Mouse (Mus musculus): ENCODE measurements around the gene Chd5. TPM values are rescaled to one million over a fixed set of nuclear protein-coding genes. Genes with fewer than 3 reads are reported as not detected.

Gene Chd5
- polyA plus RNA-seq, 1 experiment from 2014 or later = 53.7 TPM

DNA sequence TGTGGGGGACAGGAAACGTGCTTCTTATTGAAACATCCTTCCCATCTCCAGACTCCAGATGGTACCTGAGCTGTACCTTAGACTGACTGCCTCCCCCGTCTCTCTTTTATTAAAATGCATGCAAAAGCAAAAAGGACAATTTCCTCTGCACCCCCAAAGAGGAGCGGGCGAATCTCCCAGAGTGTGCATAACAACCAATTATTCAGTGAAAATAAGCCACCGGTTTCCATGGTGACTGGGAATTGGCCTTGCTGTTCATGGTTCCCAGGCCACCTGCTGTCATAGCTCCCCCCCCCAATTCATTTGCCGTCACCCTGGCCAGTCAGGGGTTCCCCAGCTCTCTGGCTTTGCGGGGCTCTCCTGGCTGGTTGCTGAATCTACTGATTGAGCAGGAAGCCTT, 26.8 kb downstream of the Chd5 start:
- H3K4me3 ChIP-seq (replicated peaks) = no peak overlapping the region
- peak overlapping the region; percentile 28; the same call in 1 of the 2 replicates for H3K27ac ChIP-seq (replicated peaks)
- H3K9ac ChIP-seq (replicated peaks) = no peak overlapping the region
- WGBS = 28% methylated on average over 7 of the region's 7 CpGs
- no peak overlapping the region for H3K4me2 ChIP-seq
- peaks cover 14% of the 10 kb centered on the region for H3K4me1 ChIP-seq
- peaks cover 42% of the 10 kb centered on the region for H3K36me3 ChIP-seq
- H3K9me3 ChIP-seq (replicated peaks) = no peaks in the 10 kb centered on the region
- peaks cover 4% of the 10 kb centered on the region; the same call in 1 of the 2 replicates for H3K27me3 ChIP-seq (replicated peaks)
- no peak for ATAC-seq (ENCODE audit: low FRiP score)

- H3K36me3 ChIP-seq = peaks cover 68% of the 10 kb centered on the region
- WGBS = 87% methylated on average over 17 of the region's 17 CpGs
- no peak overlapping the region for H3K27ac ChIP-seq (replicated peaks)
Measured at GRCm38 (mm10) chr4:152382528-152383252, 44.2 kb downstream of the Chd5 start.

GRCm38 (mm10) chr4:152385644-152386043, 47.2 kb downstream of the Chd5 start:
- peaks cover 46% of the 10 kb centered on the region for H3K36me3 ChIP-seq
- H3K27me3 ChIP-seq (replicated peaks) = no peaks in the 10 kb centered on the region
- no peaks in the 10 kb centered on the region for H3K9me3 ChIP-seq (replicated peaks)
- no peaks in the 10 kb centered on the region for H3K4me1 ChIP-seq
- no peak for ATAC-seq (ENCODE audit: low FRiP score)
- H3K4me2 ChIP-seq = no peak overlapping the region
- H3K4me3 ChIP-seq (replicated peaks) = no peak overlapping the region
- no peak overlapping the region for H3K9ac ChIP-seq (replicated peaks)
- 63% methylated on average over 16 of the region's 16 CpGs for WGBS
- H3K27ac ChIP-seq (replicated peaks) = no peak overlapping the region

More at GRCm38 (mm10) chr4:152382528-152383252, 44.2 kb downstream of the Chd5 start:
- no peaks in the 10 kb centered on the region for H3K9me3 ChIP-seq (replicated peaks)
- no peak for ATAC-seq (ENCODE audit: low FRiP score)
- no peaks in the 10 kb centered on the region for H3K27me3 ChIP-seq (replicated peaks)
- H3K9ac ChIP-seq (replicated peaks) = no peak overlapping the region
- no peaks in the 10 kb centered on the region for H3K4me1 ChIP-seq
- H3K4me3 ChIP-seq (replicated peaks) = no peak overlapping the region
- H3K4me2 ChIP-seq = no peak overlapping the region

DNA sequence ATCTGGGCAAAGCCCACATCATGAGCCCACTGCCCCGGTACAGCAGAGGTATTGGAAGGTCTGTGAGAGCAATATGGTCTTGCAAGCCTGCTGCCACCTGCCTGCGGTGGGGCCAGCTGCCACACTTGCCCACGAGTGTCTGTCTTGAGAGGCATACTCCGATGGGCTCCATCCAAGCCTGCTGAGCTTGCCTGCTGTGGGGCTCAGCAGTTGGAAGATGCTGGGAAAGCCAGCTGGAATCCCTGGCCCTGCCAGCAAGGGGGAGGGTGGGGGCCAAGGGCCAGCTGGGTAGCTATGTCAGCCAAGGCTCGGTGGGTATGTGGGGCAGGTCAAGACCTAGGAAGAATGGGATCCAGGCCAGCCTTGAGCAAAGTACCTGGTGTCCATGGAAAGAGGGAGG, 53.7 kb downstream of the Chd5 start:
- no peaks in the 10 kb centered on the region for H3K9me3 ChIP-seq (replicated peaks)
- H3K36me3 ChIP-seq = peaks cover 5% of the 10 kb centered on the region
- no peak overlapping the region for H3K4me2 ChIP-seq
- no peak overlapping the region for H3K27ac ChIP-seq (replicated peaks)
- no peaks in the 10 kb centered on the region for H3K4me1 ChIP-seq
- no peak overlapping the region for H3K9ac ChIP-seq (replicated peaks)
- no peaks in the 10 kb centered on the region for H3K27me3 ChIP-seq (replicated peaks)
- WGBS = 62% methylated on average over 5 of the region's 5 CpGs
- ATAC-seq (ENCODE audit: low FRiP score) = no peak
- H3K4me3 ChIP-seq (replicated peaks) = no peak overlapping the region

- 88% methylated on average over 17 of the region's 17 CpGs for WGBS
Measured at GRCm38 (mm10) chr4:152392627-152393026, 54.2 kb downstream of the Chd5 start.

GRCm38 (mm10) chr4:152398926-152399325, 60.5 kb downstream of the Chd5 start:
- Histone ChIP-seq H3K4me2 (no peak overlapping the region), H3K9ac (replicated peaks) (no peak overlapping the region), H3K4me3 (replicated peaks) (no peak overlapping the region), H3K27me3 (replicated peaks) (no peaks in the 10 kb centered on the region), H3K9me3 (replicated peaks) (no peaks in the 10 kb centered on the region), H3K27ac (replicated peaks) (no peak overlapping the region), H3K4me1 (0 out of 2 replicates have a peak, but pooled peaks cover 3% of the 10 kb centered on the region), H3K36me3 (no peaks in the 10 kb centered on the region)
- WGBS = 71% methylated on average over 3 of the region's 3 CpGs
- no peak for ATAC-seq (ENCODE audit: low FRiP score)

More at GRCm38 (mm10) chr4:152392627-152393026, 54.2 kb downstream of the Chd5 start:
- no peaks in the 10 kb centered on the region for H3K4me1 ChIP-seq
- no peaks in the 10 kb centered on the region for H3K9me3 ChIP-seq (replicated peaks)
- no peaks in the 10 kb centered on the region for H3K27me3 ChIP-seq (replicated peaks)
- H3K4me3 ChIP-seq (replicated peaks) = no peak overlapping the region
- ATAC-seq (ENCODE audit: low FRiP score) = no peak
- no peak overlapping the region for H3K27ac ChIP-seq (replicated peaks)
- no peak overlapping the region for H3K4me2 ChIP-seq
- H3K36me3 ChIP-seq = peaks cover 1% of the 10 kb centered on the region; the same call in 1 of the 2 replicates
- H3K9ac ChIP-seq (replicated peaks) = no peak overlapping the region

DNA sequence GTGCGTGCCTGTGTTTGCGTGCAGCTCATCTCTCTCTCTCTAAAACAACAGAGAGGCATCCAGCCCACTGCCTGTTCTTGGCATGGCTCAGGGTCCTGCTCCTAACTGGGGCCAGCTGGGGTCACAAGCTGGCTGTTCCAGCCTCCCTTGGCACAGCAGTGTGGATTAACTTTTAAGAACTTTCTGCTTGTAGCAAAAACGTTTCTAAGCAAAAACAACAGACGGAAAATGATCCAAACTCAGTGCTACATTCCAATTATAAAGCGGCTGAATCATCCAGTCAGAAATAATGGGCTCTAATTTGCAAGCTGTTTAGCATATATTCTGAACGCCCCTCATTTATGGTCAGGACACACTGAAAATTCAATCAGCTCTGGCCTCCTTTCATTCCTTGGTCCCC, 66.7 kb downstream of the Chd5 start:
- no peak for ATAC-seq (ENCODE audit: low FRiP score)
- Histone ChIP-seq H3K9me3 (replicated peaks) (no peaks in the 10 kb centered on the region), H3K4me1 (peaks cover 25% of the 10 kb centered on the region), H3K27me3 (replicated peaks) (no peaks in the 10 kb centered on the region), H3K9ac (replicated peaks) (no peak overlapping the region), H3K36me3 (no peaks in the 10 kb centered on the region), H3K4me2 (no peak overlapping the region), H3K27ac (replicated peaks) (peak overlapping the region; percentile 74), H3K4me3 (replicated peaks) (no peak overlapping the region)
- 57% methylated on average over 6 of the region's 6 CpGs for WGBS

- Histone ChIP-seq H3K36me3 (no peaks in the 10 kb centered on the region), H3K4me2 (no peak overlapping the region), H3K4me1 (peaks cover 25% of the 10 kb centered on the region), H3K27me3 (replicated peaks) (no peaks in the 10 kb centered on the region), H3K27ac (replicated peaks) (peak overlapping the region; percentile 74), H3K9ac (replicated peaks) (no peak overlapping the region; the same call in 1 of the 2 replicates), H3K9me3 (replicated peaks) (no peaks in the 10 kb centered on the region), H3K4me3 (replicated peaks) (no peak overlapping the region)
- peak; percentile 44 for ATAC-seq (ENCODE audit: low FRiP score)
- 68% methylated on average over 7 of the region's 7 CpGs for WGBS
Measured at GRCm38 (mm10) chr4:152405671-152406201, 67.3 kb downstream of the Chd5 start.

DNA sequence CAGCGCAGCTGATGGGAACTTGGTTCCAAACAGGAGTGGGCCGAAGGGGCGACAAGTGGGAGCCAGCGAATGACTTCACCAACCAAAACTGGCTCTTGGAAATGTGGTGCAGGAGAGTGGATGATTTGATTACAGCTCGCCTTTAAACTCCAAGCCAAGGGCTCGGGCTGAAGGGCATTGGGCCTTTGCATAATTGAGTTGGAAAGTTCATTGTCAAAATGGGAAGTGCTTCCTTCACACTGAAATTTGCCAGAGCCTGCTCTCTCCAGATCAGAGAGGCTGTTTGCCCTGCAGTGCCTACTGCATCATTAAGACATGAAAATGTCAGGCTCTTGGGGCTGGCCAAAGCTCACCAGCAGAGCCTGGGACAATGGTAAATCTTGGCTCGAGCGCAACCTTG, 68.1 kb downstream of the Chd5 start:
- 82% methylated on average over 8 of the region's 8 CpGs for WGBS
- no peak for ATAC-seq (ENCODE audit: low FRiP score)

DNA sequence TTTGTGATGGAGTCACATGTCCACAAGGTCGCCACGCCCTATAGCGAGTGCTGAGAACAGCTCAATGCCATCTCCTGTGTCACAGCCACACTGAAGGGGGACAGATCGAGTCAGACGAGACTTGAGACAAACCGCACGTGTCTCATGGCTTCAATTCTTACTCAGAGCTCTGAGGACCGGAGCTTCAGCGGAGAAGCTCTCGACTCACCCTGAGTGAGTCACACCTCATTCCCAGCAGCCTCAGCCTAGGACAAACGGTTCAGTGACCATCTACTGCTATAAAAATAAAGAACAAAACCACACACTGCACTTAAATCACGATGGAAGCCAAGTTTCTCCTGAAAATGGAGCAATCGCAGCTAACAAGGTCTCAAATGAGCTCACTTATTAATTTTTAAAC, 72.5 kb downstream of the Chd5 start:
- Histone ChIP-seq H3K4me3 (replicated peaks) (no peak overlapping the region), H3K9me3 (replicated peaks) (no peaks in the 10 kb centered on the region), H3K4me1 (peaks cover 10% of the 10 kb centered on the region), H3K36me3 (no peaks in the 10 kb centered on the region), H3K27me3 (replicated peaks) (no peaks in the 10 kb centered on the region), H3K4me2 (no peak overlapping the region), H3K9ac (replicated peaks) (no peak overlapping the region), H3K27ac (replicated peaks) (no peak overlapping the region)
- WGBS = 78% methylated on average over 13 of the region's 13 CpGs
- ATAC-seq (ENCODE audit: low FRiP score) = no peak

More for the DNA sequence above, 68.1 kb downstream of the Chd5 start:
- peaks cover 22% of the 10 kb centered on the region for H3K4me1 ChIP-seq
- H3K9me3 ChIP-seq (replicated peaks) = no peaks in the 10 kb centered on the region
- no peak overlapping the region for H3K4me3 ChIP-seq (replicated peaks)
- 0 out of 2 replicates have a peak overlapping the region, but pooled peaks have one; percentile 74 for H3K27ac ChIP-seq (replicated peaks)
- H3K4me2 ChIP-seq = no peak overlapping the region
- H3K9ac ChIP-seq (replicated peaks) = no peak overlapping the region
- no peaks in the 10 kb centered on the region for H3K36me3 ChIP-seq
- no peaks in the 10 kb centered on the region for H3K27me3 ChIP-seq (replicated peaks)

DNA sequence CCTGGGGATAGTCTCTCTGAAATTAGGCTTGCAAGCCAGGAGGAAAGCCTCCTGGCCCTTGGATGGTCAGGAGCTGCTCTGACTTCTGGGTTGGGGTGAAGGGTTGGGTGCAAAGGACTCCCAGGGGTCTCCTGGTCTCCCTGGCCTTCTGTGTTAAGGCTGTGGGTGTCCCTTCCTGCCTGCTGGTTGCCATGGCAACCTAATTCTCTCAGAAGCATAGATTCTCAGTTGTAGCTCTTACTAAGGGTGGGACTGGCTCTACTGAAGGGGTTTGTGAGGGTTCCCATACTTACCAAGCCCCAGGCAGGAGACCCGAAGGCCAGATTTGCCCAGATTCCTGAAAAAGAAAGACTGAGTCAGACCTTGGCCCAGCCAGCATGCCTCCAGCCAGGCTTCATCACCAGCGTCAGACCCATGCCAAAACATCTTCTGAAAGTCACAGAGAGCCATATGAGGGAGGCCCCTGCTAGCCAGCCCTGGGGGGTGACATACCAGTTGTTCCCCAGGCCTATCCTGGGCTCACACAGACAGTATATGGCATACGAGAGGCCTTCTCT, 74.2 kb downstream of the Chd5 start:
- H3K9ac ChIP-seq (replicated peaks) = no peak overlapping the region
- no peak overlapping the region for H3K4me3 ChIP-seq (replicated peaks)
- H3K4me1 ChIP-seq = peaks cover 5% of the 10 kb centered on the region; the same call in 1 of the 2 replicates
- H3K9me3 ChIP-seq (replicated peaks) = no peaks in the 10 kb centered on the region
- no peak overlapping the region for H3K4me2 ChIP-seq
- H3K36me3 ChIP-seq = no peaks in the 10 kb centered on the region
- no peak overlapping the region for H3K27ac ChIP-seq (replicated peaks)
- ATAC-seq (ENCODE audit: low FRiP score) = no peak
- no peaks in the 10 kb centered on the region for H3K27me3 ChIP-seq (replicated peaks)
- 84% methylated on average over 3 of the region's 3 CpGs for WGBS

Data from neural tube, embryonic 15.5 days (tissue).